Mouse (Mus musculus): ENCODE measurements at regions not wholly inside any gene's neighbourhood (a gene's known extent, or its start where the extent isn't known, plus 50 kb on each side); places are given as distances from the start of the nearest gene placed in this dataset.

- Histone ChIP-seq H3K27ac (replicated peaks) (no peak overlapping the region), H3K4me3 (no peak overlapping the region), H3K9me3 (replicated peaks) (no peaks in the 10 kb centered on the region), H3K27me3 (ENCODE audit: low read depth, poor library complexity, severe bottlenecking) (no peaks in the 10 kb centered on the region), H3K36me3 (no peaks in the 10 kb centered on the region), H3K4me1 (no peaks in the 10 kb centered on the region)
- DNase-seq (ENCODE audit: low spot score) = no peak
- WGBS = 76% methylated on average over 4 of the region's 4 CpGs
Measured at GRCm38 (mm10) chr6:5553703-5554394, 57.7 kb upstream of the Pdk4 start.

GRCm38 (mm10) chr6:5550067-5550466, 54.0 kb upstream of the Pdk4 start:
- no peaks in the 10 kb centered on the region for H3K36me3 ChIP-seq
- no peak overlapping the region for H3K27ac ChIP-seq (replicated peaks)
- DNase-seq (ENCODE audit: low spot score) = no peak
- no peaks in the 10 kb centered on the region for H3K4me1 ChIP-seq
- no peak overlapping the region for H3K4me3 ChIP-seq
- no peaks in the 10 kb centered on the region for H3K9me3 ChIP-seq (replicated peaks)
- 91% methylated on average over 1 of the region's 1 CpGs for WGBS
- H3K27me3 ChIP-seq (ENCODE audit: low read depth, poor library complexity, severe bottlenecking) = no peaks in the 10 kb centered on the region

All from midbrain, embryonic 10.5 days (tissue).